Mouse (Mus musculus): ENCODE measurements around the gene Mfsd4b1.

DNA sequence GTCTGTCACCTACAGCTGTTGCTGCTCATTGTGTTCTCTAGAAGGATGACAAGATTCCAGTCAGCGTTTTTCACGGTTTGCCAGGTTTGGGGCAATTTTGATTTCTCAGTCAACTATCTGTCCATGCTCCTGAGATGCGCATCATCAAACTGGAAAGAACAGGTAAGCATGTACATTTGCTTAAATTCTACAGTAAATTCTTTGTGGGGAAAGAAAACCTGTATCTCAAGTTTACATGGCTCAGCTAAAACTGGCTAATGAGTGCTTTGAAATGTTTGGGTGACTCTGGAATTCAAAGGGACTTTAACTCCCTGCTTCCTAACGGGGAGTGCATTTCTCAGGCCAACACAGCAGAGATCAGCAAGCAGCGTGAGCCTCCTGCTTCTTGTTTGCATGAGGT is 36.9 kb upstream of the Mfsd4b1 start:
- TF ChIP-seq GATA1 (IDR thresholded peaks at IDR 0.05; ENCODE audit: borderline replicate concordance, low read length) (no peak), FLI1 (IDR thresholded peaks at IDR 0.05; ENCODE audit: low read length) (no peak)
